Mouse (Mus musculus) subcutaneous adipose tissue, adult 2 months (tissue): ENCODE measurements around the gene Olfr483. TPM values are rescaled to one million over a fixed set of nuclear protein-coding genes. Genes with fewer than 3 reads are reported as not detected.

ENCODE experiments used
- polyA plus RNA-seq: library from polyadenylated mRNA; depleted of rRNA; stranded (reverse); fragments of >200 nt; gene quantifications from 2 replicates; pipeline ENCODE4 v1.2.3, GENCODE M21; 2012; ENCODE audit warnings: low replicate concordance; rRNA removed

The Olfr483 gene
- not detected in 2 replicates for polyA plus RNA-seq

DNA sequence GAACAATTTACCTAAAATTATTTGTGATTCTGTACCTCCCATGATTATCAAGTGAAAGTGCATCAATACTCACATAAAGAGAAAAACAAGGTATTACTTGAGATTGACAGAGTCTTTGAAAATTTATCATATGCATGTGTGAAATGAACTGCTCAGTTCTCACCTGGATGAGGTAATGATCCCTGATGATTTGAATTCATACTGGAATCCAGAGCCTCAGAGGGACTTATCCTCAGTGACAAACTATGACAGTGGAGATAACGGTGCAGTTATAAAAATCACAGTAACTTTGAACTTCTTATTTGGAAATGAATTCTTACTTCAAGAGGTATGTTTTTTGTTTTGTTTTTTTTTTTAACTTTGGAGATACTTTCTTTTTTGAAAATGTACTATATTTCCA is at the start of gene Olfr483:
Olfr483 (plus strand) TSS at position 301 of the 400 bp plus-strand sequence.

DNA sequence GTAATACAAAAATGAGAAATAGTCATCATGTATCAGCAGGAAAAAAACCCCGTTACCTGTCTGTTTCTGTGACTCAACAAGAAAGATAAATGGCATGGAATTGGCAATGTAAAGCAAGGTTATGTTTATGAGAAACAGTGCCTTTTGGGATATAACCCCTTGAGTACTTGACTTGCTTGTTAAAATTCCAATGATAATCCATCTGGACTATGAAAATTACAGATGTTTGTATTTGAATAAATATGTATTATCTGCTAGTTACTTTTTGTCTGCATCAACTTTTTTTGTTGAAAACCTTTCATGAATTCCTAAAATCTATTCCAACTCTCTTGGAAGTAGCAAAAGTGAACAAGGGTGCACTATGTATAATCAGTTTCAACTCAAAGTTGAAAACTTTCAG is 33.4 kb upstream of the Olfr483 start, which contains the start of gene Olfr480:
Olfr480 (minus strand) TSS at position 101 of the 400 bp plus-strand sequence.

DNA sequence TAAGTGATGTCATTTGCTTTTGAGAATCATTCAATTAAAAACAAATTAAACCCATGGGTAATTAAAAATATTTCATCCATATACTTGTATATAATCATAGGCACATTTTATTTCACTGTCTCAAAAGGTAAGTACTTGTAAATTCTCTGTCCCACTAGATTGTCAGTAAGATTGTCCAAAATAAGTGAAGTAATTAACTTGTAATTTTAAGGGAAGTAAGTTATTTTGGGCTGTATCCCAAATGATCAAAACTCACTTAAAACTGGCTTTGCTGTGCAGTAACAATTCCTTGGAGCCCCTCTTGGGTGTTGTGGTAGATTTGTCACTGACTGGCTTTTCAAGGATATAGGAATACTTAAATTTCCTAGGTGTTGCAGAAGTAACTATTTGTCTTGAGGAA is 21.1 kb upstream of the Olfr483 start, which contains the start of gene Olfr481:
Olfr481 (plus strand) TSS at position 301 of the 400 bp plus-strand sequence.

DNA sequence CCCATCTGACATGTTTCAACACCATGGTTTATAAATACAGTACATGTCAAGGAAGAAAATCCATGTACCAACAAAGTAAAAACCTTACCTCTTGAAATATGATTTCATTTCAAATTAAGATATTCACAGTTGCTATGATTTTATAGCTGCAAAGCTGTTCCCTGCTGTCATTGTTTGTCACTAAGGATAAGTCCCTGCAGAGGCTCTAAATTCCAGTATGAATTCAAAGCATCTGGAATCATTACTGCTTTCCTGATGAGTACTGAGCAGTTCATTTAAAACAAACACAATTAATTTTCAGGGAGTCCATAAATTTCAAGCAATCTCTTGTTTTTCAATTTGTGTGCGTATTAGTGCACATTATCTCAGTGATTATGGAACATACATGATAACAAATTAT is 3.2 kb upstream of the Olfr483 start, which contains the start of gene Olfr482:
Olfr482 (minus strand) TSS at position 101 of the 400 bp plus-strand sequence.

DNA sequence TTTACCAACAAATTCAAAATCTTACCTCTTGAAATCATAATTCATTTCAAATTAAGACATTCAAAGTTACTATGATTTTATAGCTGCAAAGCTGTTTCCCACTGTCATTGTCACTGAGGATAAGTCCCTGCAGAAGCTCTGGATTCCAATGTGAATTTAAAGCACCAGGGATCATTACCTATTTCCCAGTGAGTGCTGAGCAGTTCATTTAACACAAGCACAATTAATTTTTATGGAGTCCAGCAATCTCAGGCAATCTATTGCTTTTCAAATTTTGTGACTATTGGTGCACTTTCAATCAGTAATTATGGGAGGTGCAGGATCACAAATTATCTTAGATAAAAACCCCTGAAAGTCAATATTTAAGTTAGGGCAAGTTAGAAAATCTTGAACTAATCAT is 26.7 kb downstream of the Olfr483 start, which contains the start of gene Olfr484:
Olfr484 (minus strand) TSS at position 101 of the 400 bp plus-strand sequence.

Other genes starting within 250 kb of the Olfr483 start
- gene Olfr472, start 202.9 kb upstream of the Olfr483 start, polyA plus RNA-seq: not detected in 2 replicates
- not detected in 2 replicates for gene Olfr473, start 170.4 kb upstream of the Olfr483 start, polyA plus RNA-seq
- not detected in 2 replicates for gene Olfr474, start 146.2 kb upstream of the Olfr483 start, polyA plus RNA-seq
- not detected in 2 replicates for gene Olfr476, start 136.0 kb upstream of the Olfr483 start, polyA plus RNA-seq
- not detected in 2 replicates for gene Olfr477, start 114.2 kb upstream of the Olfr483 start, polyA plus RNA-seq
- gene Olfr478, start 66.9 kb upstream of the Olfr483 start, polyA plus RNA-seq: not detected in 2 replicates
- not detected in 2 replicates for gene Olfr479, start 50.2 kb upstream of the Olfr483 start, polyA plus RNA-seq
- gene Olfr480, start 33.5 kb upstream of the Olfr483 start, polyA plus RNA-seq: not detected in 2 replicates
- not detected in 2 replicates for gene Olfr481, start 21.0 kb upstream of the Olfr483 start, polyA plus RNA-seq
- gene Olfr482, start 3.3 kb upstream of the Olfr483 start, polyA plus RNA-seq: not detected in 2 replicates
- not detected in 2 replicates for gene Olfr484, start 26.6 kb downstream of the Olfr483 start, polyA plus RNA-seq
- not detected in 2 replicates for gene Olfr485, start 59.0 kb downstream of the Olfr483 start, polyA plus RNA-seq
- not detected in 2 replicates for gene Olfr486, start 71.9 kb downstream of the Olfr483 start, polyA plus RNA-seq
- not detected in 2 replicates for gene Olfr487, start 113.8 kb downstream of the Olfr483 start, polyA plus RNA-seq
- gene Olfr488, start 157.5 kb downstream of the Olfr483 start, polyA plus RNA-seq: not detected in 2 replicates
- not detected in 2 replicates for gene Olfr490, start 188.1 kb downstream of the Olfr483 start, polyA plus RNA-seq
- gene Olfr491, start 212.6 kb downstream of the Olfr483 start, polyA plus RNA-seq: not detected in 2 replicates
- not detected in 2 replicates for gene Olfr492, start 222.8 kb downstream of the Olfr483 start, polyA plus RNA-seq
- gene Olfr493, start 246.1 kb downstream of the Olfr483 start, polyA plus RNA-seq: not detected in 2 replicates